Mouse (Mus musculus) liver, embryonic 11.5 days (tissue): ENCODE data around the gene Zfp652. TPM values are rescaled to one million over a fixed set of nuclear protein-coding genes. Genes with fewer than 3 reads are reported as not detected.

Experiments
- ATAC-seq: fragments of 200-750 bp; cut with Nextera tagmentation; replicated peaks from 2 replicates; pipeline ENCODE4 v1.8.0; 2017; ENCODE audit warnings: moderate number of reproducible peaks, mild to moderate bottlenecking, moderate TSS enrichment, moderate library complexity; ENCODE audit not compliant: low FRiP score
- DNase-seq: peaks from one replicate; pipeline ENCODE4 v3.0.0-alpha.2; 2017; ENCODE audit warnings: low spot score
- H3K27ac ChIP-seq: fragments of 300-500 bp; sonication (generic); 2 replicates; pipeline ENCODE4 v1.5.1; 2014; ENCODE audit warnings: mild to moderate bottlenecking, low read depth, low read length, control low read depth
- H3K27me3 ChIP-seq: fragments of 300-500 bp; sonication (generic); replicated peaks from 2 replicates; pipeline ENCODE4 v1.6.1; 2014; ENCODE audit warnings: low read length, mixed read lengths; ENCODE audit not compliant: control insufficient read depth, insufficient read depth
- H3K36me3 ChIP-seq: fragments of 300-500 bp; sonication (generic); 2 replicates; pipeline ENCODE4 v1.6.1; 2014; ENCODE audit warnings: mild to moderate bottlenecking, low read length, moderate library complexity, mixed read lengths; ENCODE audit not compliant: control insufficient read depth, insufficient read depth
- H3K4me1 ChIP-seq: fragments of 300-500 bp; sonication (generic); replicated peaks from 2 replicates; pipeline ENCODE4 v1.6.1; 2014; ENCODE audit warnings: low read length, mixed read lengths; ENCODE audit not compliant: control insufficient read depth, insufficient read depth
- H3K4me2 ChIP-seq: fragments of 300-500 bp; sonication (generic); 2 replicates; pipeline ENCODE4 v1.6.1; 2014; ENCODE audit warnings: mild to moderate bottlenecking, control low read depth, moderate library complexity
- H3K4me3 ChIP-seq: fragments of 300-500 bp; sonication (generic); 2 replicates; pipeline ENCODE4 v1.5.1; 2014; ENCODE audit warnings: low read depth, low read length, control low read depth
- H3K9ac ChIP-seq: fragments of 300-500 bp; sonication (generic); 2 replicates; pipeline ENCODE4 v1.6.1; 2014; ENCODE audit warnings: low read depth, low read length, control low read depth
- H3K9me3 ChIP-seq: fragments of 300-500 bp; sonication (generic); 2 replicates; pipeline ENCODE4 v1.6.1; 2016; ENCODE audit warnings: low read length, inconsistent platforms, mixed read lengths; ENCODE audit not compliant: control insufficient read depth
- WGBS: fragments of 180-500 bp; shearing (Covaris S2); extraction: QIAGEN DNeasy Blood & Tissue Kit; methylation state at CpG from one replicate; pipeline ENCODE4 v1.1.7; 2014; 5-methylcytosine and 5-hydroxymethylcytosine counted together
- polyA plus RNA-seq: library from polyadenylated mRNA; unstranded; fragments of >200 nt; fragmentation: Nextera tagmentation; extraction: Ambion mirVana; gene quantifications from 2 replicates; pipeline ENCODE4 v1.2.1, GENCODE M21; 2014

Zfp652 gene
- polyA plus RNA-seq, 1 experiment from 2014 or later: 8.7 TPM

GRCm38 (mm10) chr11:95716136-95716535 is 3.7 kb downstream of the Zfp652 start:
- Histone ChIP-seq H3K36me3 (no peaks in the 10 kb centered on the region), H3K27ac (no peak overlapping the region), H3K9me3 (no peaks in the 10 kb centered on the region), H3K9ac (no peak overlapping the region), H3K4me1 (peaks cover 23% of the 10 kb centered on the region), H3K27me3 (no peaks in the 10 kb centered on the region), H3K4me2 (no peak overlapping the region), H3K4me3 (no peak overlapping the region)
- no peak for ATAC-seq
- no peak for DNase-seq
- 82% methylated on average over 8 of the region's 8 CpGs for WGBS

GRCm38 (mm10) chr11:95719356-95719755 is 6.9 kb downstream of the Zfp652 start:
- Histone ChIP-seq H3K27me3 (no peaks in the 10 kb centered on the region), H3K9me3 (no peaks in the 10 kb centered on the region), H3K27ac (no peak overlapping the region), H3K9ac (no peak overlapping the region), H3K4me2 (no peak overlapping the region), H3K36me3 (no peaks in the 10 kb centered on the region), H3K4me1 (peaks cover 12% of the 10 kb centered on the region), H3K4me3 (no peak overlapping the region)
- no peak for ATAC-seq
- 90% methylated on average over 3 of the region's 3 CpGs for WGBS
- no peak for DNase-seq

- no peak within 1 kb of the TSS for H3K27ac ChIP-seq
Measured at GRCm38 (mm10) chr11:95723287-95723686, 10.8 kb downstream of the Zfp652 start, which contains the start of gene B130006D01Rik. Gene B130006D01Rik (plus strand): TSS chr11:95723587.

GRCm38 (mm10) chr11:95724466-95724865 is 12.0 kb downstream of the Zfp652 start:
- ATAC-seq (no peak), DNase-seq (no peak)
- no peaks in the 10 kb centered on the region for H3K9me3 ChIP-seq
- H3K4me2 ChIP-seq: no peak overlapping the region
- H3K27me3 ChIP-seq: no peaks in the 10 kb centered on the region
- H3K36me3 ChIP-seq: no peaks in the 10 kb centered on the region
- H3K9ac ChIP-seq: no peak overlapping the region
- H3K4me3 ChIP-seq: no peak overlapping the region
- peaks cover 3% of the 10 kb centered on the region; the same call in 1 of the 2 replicates for H3K4me1 ChIP-seq
- H3K27ac ChIP-seq: no peak overlapping the region
- WGBS: 88% methylated on average over 4 of the region's 4 CpGs

More at GRCm38 (mm10) chr11:95723287-95723686, 10.8 kb downstream of the Zfp652 start, which contains the start of gene B130006D01Rik:
- no peaks in the 10 kb centered on the region for H3K9me3 ChIP-seq
- H3K27me3 ChIP-seq: no peaks in the 10 kb centered on the region
- peaks cover 3% of the 10 kb centered on the region; the same call in 1 of the 2 replicates for H3K4me1 ChIP-seq
- WGBS: 90% methylated on average over 5 of the region's 5 CpGs
- no peak within 1 kb of the TSS for H3K4me2 ChIP-seq
- DNase-seq: no peak
- no peaks in the 10 kb centered on the region for H3K36me3 ChIP-seq
- no peak for ATAC-seq
- H3K9ac ChIP-seq: no peak within 1 kb of the TSS
- H3K4me3 ChIP-seq: no peak within 1 kb of the TSS

- ATAC-seq (no peak), DNase-seq (no peak)
- H3K27ac ChIP-seq: no peak overlapping the region
- H3K4me1 ChIP-seq: peaks cover 3% of the 10 kb centered on the region; the same call in 1 of the 2 replicates
- WGBS: 76% methylated on average over 4 of the region's 4 CpGs
- H3K4me3 ChIP-seq: no peak overlapping the region
- H3K4me2 ChIP-seq: no peak overlapping the region
- H3K27me3 ChIP-seq: no peaks in the 10 kb centered on the region
- no peak overlapping the region for H3K9ac ChIP-seq
- no peaks in the 10 kb centered on the region for H3K36me3 ChIP-seq
- no peaks in the 10 kb centered on the region for H3K9me3 ChIP-seq
Measured at GRCm38 (mm10) chr11:95726156-95726555, 13.7 kb downstream of the Zfp652 start.

- Histone ChIP-seq H3K27ac (no peak overlapping the region), H3K27me3 (no peaks in the 10 kb centered on the region), H3K4me1 (peaks cover 3% of the 10 kb centered on the region; the same call in 1 of the 2 replicates), H3K36me3 (no peaks in the 10 kb centered on the region), H3K4me2 (no peak overlapping the region), H3K9ac (no peak overlapping the region), H3K9me3 (no peaks in the 10 kb centered on the region), H3K4me3 (no peak overlapping the region)
- DNase-seq (no peak), ATAC-seq (no peak)
- whole genome bisulfite sequencing: 78% methylated on average over 5 of the region's 5 CpGs
Measured at GRCm38 (mm10) chr11:95727947-95728346, 15.5 kb downstream of the Zfp652 start.

GRCm38 (mm10) chr11:95728916-95729907 is 16.7 kb downstream of the Zfp652 start:
- Histone ChIP-seq H3K9me3 (no peaks in the 10 kb centered on the region), H3K27me3 (no peaks in the 10 kb centered on the region), H3K9ac (no peak overlapping the region), H3K4me2 (no peak overlapping the region), H3K4me1 (peaks cover 3% of the 10 kb centered on the region; the same call in 1 of the 2 replicates), H3K36me3 (no peaks in the 10 kb centered on the region), H3K27ac (no peak overlapping the region), H3K4me3 (no peak overlapping the region)
- no peak for DNase-seq
- 79% methylated on average over 12 of the region's 12 CpGs for WGBS
- ATAC-seq: no peak

- Histone ChIP-seq H3K4me2 (no peak overlapping the region), H3K4me3 (no peak overlapping the region), H3K9ac (no peak overlapping the region), H3K9me3 (no peaks in the 10 kb centered on the region), H3K27ac (no peak overlapping the region), H3K36me3 (0 out of 2 replicates have a peak, but pooled peaks cover 2% of the 10 kb centered on the region), H3K27me3 (no peaks in the 10 kb centered on the region), H3K4me1 (peaks cover 5% of the 10 kb centered on the region; the same call in 1 of the 2 replicates)
- 87% methylated on average over 2 of the region's 2 CpGs for WGBS
- no peak for DNase-seq
- no peak for ATAC-seq
Measured at GRCm38 (mm10) chr11:95734485-95734884, 22.0 kb downstream of the Zfp652 start.
